ENCODE assay signal across 26 mouse cellular contexts in genomic region chrX:134285791-134286190, GRCm38 (mm10). TPM values are rescaled to one million over a fixed set of nuclear protein-coding genes. Genes with fewer than 3 reads are reported as not detected.
DNase-seq lines count a peak whose midpoint lies in the region; ATAC-seq and TF ChIP-seq lines count a peak whose summit lies in the region.
"Had no signal": no experiment of that assay in that cellular context is flagged by ENCODE, and none has a peak within 500 bp of the region (broad histone marks: within the 10 kb centered on the region; RNA-seq: fewer than 3 reads in every experiment).

No protein-coding gene starts in this region.

- TF ChIP-seq CTCF in forebrain, postnatal 0 days (IDR thresholded peaks at IDR 0.05; ENCODE audit: low read depth), result no peak
- no peak for TF ChIP-seq CTCF in olfactory bulb, adult 2 months (IDR thresholded peaks at IDR 0.05; ENCODE audit: insufficient read depth, low read depth, low read length)

- no peak overlapping the region for H3K4me3 ChIP-seq in forebrain, embryonic 11.5 days (ENCODE audit: low read depth, low read length)
- no peak overlapping the region for H3K4me3 ChIP-seq in forebrain, postnatal 0 days (ENCODE audit: low read depth, low read length)
- H3K4me3 ChIP-seq in midbrain, embryonic 14.5 days (replicated peaks; ENCODE audit: low read depth, low read length), result no peak overlapping the region
- H3K4me3 ChIP-seq in midbrain, embryonic 16.5 days (ENCODE audit: low read depth, low read length), result no peak overlapping the region
- no peak overlapping the region for H3K4me3 ChIP-seq in forebrain, embryonic 16.5 days (replicated peaks; ENCODE audit: low read length)
- H3K4me3 ChIP-seq in olfactory bulb, adult 2 months (ENCODE audit: insufficient read depth, low read depth, low read length), result no peak overlapping the region
- H3K4me3 ChIP-seq: embryonic facial prominence, embryonic 13.5 days; erythroblast, embryonic 14.5 days; gastrocnemius, adult 2 months; heart, embryonic 10.5 days; intestine, embryonic 15.5 days; liver, embryonic 15.5 days had no signal

- H3K4me1 ChIP-seq in forebrain, embryonic 11.5 days (replicated peaks; ENCODE audit: control insufficient read depth, insufficient read depth, low read length), result no peaks in the 10 kb centered on the region
- no peaks in the 10 kb centered on the region for H3K4me1 ChIP-seq in forebrain, postnatal 0 days (ENCODE audit: insufficient read depth)
- no peaks in the 10 kb centered on the region for H3K4me1 ChIP-seq in midbrain, embryonic 14.5 days (ENCODE audit: control insufficient read depth, insufficient read depth, low read length)
- H3K4me1 ChIP-seq in midbrain, embryonic 16.5 days (ENCODE audit: control insufficient read depth, insufficient read depth, low read length), result no peaks in the 10 kb centered on the region
- no peaks in the 10 kb centered on the region for H3K4me1 ChIP-seq in forebrain, embryonic 16.5 days (replicated peaks; ENCODE audit: control insufficient read depth, insufficient read depth, low read length)
- no peaks in the 10 kb centered on the region for H3K4me1 ChIP-seq in olfactory bulb, adult 2 months (ENCODE audit: control insufficient read depth, insufficient read depth, low read length)
- H3K4me1 ChIP-seq: embryonic facial prominence, embryonic 13.5 days; heart, embryonic 10.5 days; intestine, embryonic 15.5 days; liver, embryonic 15.5 days had no signal

- no peaks in the 10 kb centered on the region for H3K36me3 ChIP-seq in forebrain, embryonic 11.5 days (ENCODE audit: control insufficient read depth, insufficient read depth, low read length)
- no peaks in the 10 kb centered on the region for H3K36me3 ChIP-seq in forebrain, postnatal 0 days (ENCODE audit: insufficient read depth)
- H3K36me3 ChIP-seq in midbrain, embryonic 14.5 days (ENCODE audit: control insufficient read depth, insufficient read depth, low read length), result no peaks in the 10 kb centered on the region
- H3K36me3 ChIP-seq in midbrain, embryonic 16.5 days (ENCODE audit: control insufficient read depth, insufficient read depth, low read length), result no peaks in the 10 kb centered on the region
- H3K36me3 ChIP-seq in forebrain, embryonic 16.5 days (ENCODE audit: control insufficient read depth, insufficient read depth), result no peaks in the 10 kb centered on the region
- H3K36me3 ChIP-seq: embryonic facial prominence, embryonic 13.5 days; heart, embryonic 10.5 days; intestine, embryonic 15.5 days; liver, embryonic 15.5 days had no signal

- TF ChIP-seq POLR2A in olfactory bulb, adult 2 months (IDR thresholded peaks at IDR 0.05; ENCODE audit: insufficient read depth, low read depth, low read length), result no peak

- DNase-seq in forebrain, embryonic 11.5 days (ENCODE audit: low spot score), result peak; percentile 53
- DNase-seq in forebrain, postnatal 0 days, result no peak
- DNase-seq in midbrain, embryonic 14.5 days, result peak; percentile 15
- no peak for DNase-seq in right cerebral cortex, postnatal 14 days
- DNase-seq: adrenal gland, postnatal 14 days; cerebellum, adult 9-10 months; gastrocnemius, adult 2 months; heart, postnatal 4 days; kidney, adult 9 months; kidney, postnatal 14 days; left cerebral cortex, postnatal 4 days; liver; lung, postnatal 4 days had no signal

- H3K27ac ChIP-seq in forebrain, embryonic 11.5 days (ENCODE audit: low read depth, low read length), result no peak overlapping the region
- no peak overlapping the region for H3K27ac ChIP-seq in forebrain, postnatal 0 days (ENCODE audit: low read depth, low read length)
- no peak overlapping the region; the same call in 1 of the 2 replicates for H3K27ac ChIP-seq in midbrain, embryonic 14.5 days (replicated peaks; ENCODE audit: low read depth, low read length)
- no peak overlapping the region for H3K27ac ChIP-seq in midbrain, embryonic 16.5 days (ENCODE audit: low read length)
- H3K27ac ChIP-seq in forebrain, embryonic 16.5 days (ENCODE audit: low read length), result no peak overlapping the region
- H3K27ac ChIP-seq in olfactory bulb, adult 2 months (ENCODE audit: insufficient read depth, low read depth, low read length), result peak overlapping the region; percentile 44; the same call in 1 of the 2 replicates
- H3K27ac ChIP-seq: embryonic facial prominence, embryonic 13.5 days; gastrocnemius, adult 2 months; heart, embryonic 10.5 days; intestine, embryonic 15.5 days; liver, embryonic 15.5 days; stomach, postnatal 0 days had no signal

- H3K9me3 ChIP-seq in forebrain, embryonic 11.5 days (ENCODE audit: control insufficient read depth, low read length), result no peaks in the 10 kb centered on the region
- no peaks in the 10 kb centered on the region for H3K9me3 ChIP-seq in forebrain, postnatal 0 days (ENCODE audit: low read length)
- no peaks in the 10 kb centered on the region for H3K9me3 ChIP-seq in midbrain, embryonic 14.5 days (ENCODE audit: control insufficient read depth, low read length)
- H3K9me3 ChIP-seq in midbrain, embryonic 16.5 days (replicated peaks; ENCODE audit: control insufficient read depth, low read length, poor library complexity, severe bottlenecking), result no peaks in the 10 kb centered on the region
- no peaks in the 10 kb centered on the region for H3K9me3 ChIP-seq in forebrain, embryonic 16.5 days (ENCODE audit: control insufficient read depth, low read length)
- H3K9me3 ChIP-seq: embryonic facial prominence, embryonic 13.5 days; heart, embryonic 10.5 days; intestine, embryonic 15.5 days; liver, embryonic 15.5 days had no signal

- no peak overlapping the region for H3K9ac ChIP-seq in forebrain, embryonic 11.5 days (ENCODE audit: low read length)
- H3K9ac ChIP-seq in forebrain, postnatal 0 days, result no peak overlapping the region
- H3K9ac ChIP-seq in midbrain, embryonic 14.5 days (replicated peaks; ENCODE audit: low read length), result no peak overlapping the region
- no peak overlapping the region for H3K9ac ChIP-seq in midbrain, embryonic 16.5 days (ENCODE audit: low read depth, low read length)
- no peak overlapping the region for H3K9ac ChIP-seq in forebrain, embryonic 16.5 days (replicated peaks; ENCODE audit: low read depth, low read length)
- H3K9ac ChIP-seq: embryonic facial prominence, embryonic 13.5 days; intestine, embryonic 15.5 days; liver, embryonic 15.5 days had no signal

- peak; percentile 90 for ATAC-seq in forebrain, embryonic 11.5 days (replicated peaks; ENCODE audit: low FRiP score)
- ATAC-seq in forebrain, postnatal 0 days, result no peak
- no peak for ATAC-seq in midbrain, embryonic 14.5 days (ENCODE audit: low FRiP score, low TSS enrichment)
- no peak for ATAC-seq in midbrain, embryonic 16.5 days
- ATAC-seq in forebrain, embryonic 16.5 days, result peak; percentile 28; the same call in 1 of the 2 replicates
- ATAC-seq: CD4-positive, CD25-positive, alpha-beta regulatory T cell, adult 4 months; intestine, embryonic 15.5 days had no signal

- WGBS in forebrain, embryonic 11.5 days, result 49% methylated on average over 4 of the region's 4 CpGs
- WGBS in forebrain, postnatal 0 days, result 37% methylated on average over 4 of the region's 4 CpGs
- WGBS in midbrain, embryonic 14.5 days, result 41% methylated on average over 4 of the region's 4 CpGs
- WGBS in midbrain, embryonic 16.5 days, result 33% methylated on average over 4 of the region's 4 CpGs
- 23% methylated on average over 4 of the region's 4 CpGs for WGBS in forebrain, embryonic 16.5 days
- WGBS in olfactory bulb, adult 2 months, result 34% methylated on average over 4 of the region's 4 CpGs

- no peak overlapping the region for H3K4me2 ChIP-seq in forebrain, embryonic 11.5 days (ENCODE audit: low read depth, low read length, severe bottlenecking)
- H3K4me2 ChIP-seq in forebrain, postnatal 0 days (ENCODE audit: low read depth), result no peak overlapping the region
- no peak overlapping the region for H3K4me2 ChIP-seq in midbrain, embryonic 14.5 days (ENCODE audit: low read length)
- H3K4me2 ChIP-seq in midbrain, embryonic 16.5 days (ENCODE audit: low read length), result no peak overlapping the region
- no peak overlapping the region for H3K4me2 ChIP-seq in forebrain, embryonic 16.5 days (ENCODE audit: low read length)
- H3K4me2 ChIP-seq: embryonic facial prominence, embryonic 13.5 days; intestine, embryonic 15.5 days; liver, embryonic 15.5 days had no signal

- H3K27me3 ChIP-seq in forebrain, embryonic 11.5 days (ENCODE audit: control insufficient read depth, insufficient read depth, low read length), result no peaks in the 10 kb centered on the region; the same call in 1 of the 2 replicates
- no peaks in the 10 kb centered on the region for H3K27me3 ChIP-seq in forebrain, postnatal 0 days (ENCODE audit: insufficient read depth, low read length)
- no peaks in the 10 kb centered on the region for H3K27me3 ChIP-seq in midbrain, embryonic 14.5 days (ENCODE audit: control insufficient read depth, insufficient read depth, low read length)
- H3K27me3 ChIP-seq in midbrain, embryonic 16.5 days (ENCODE audit: control insufficient read depth, insufficient read depth, low read depth, low read length), result no peaks in the 10 kb centered on the region
- H3K27me3 ChIP-seq in forebrain, embryonic 16.5 days (replicated peaks; ENCODE audit: control insufficient read depth, insufficient read depth, low read length), result no peaks in the 10 kb centered on the region
- H3K27me3 ChIP-seq: intestine, embryonic 15.5 days; liver, embryonic 15.5 days had no signal

RNA-seq across cellular contexts. Expression of gene Trmt2b, which starts 9.0 kb away (rescaled TPM):
- polyA plus RNA-seq in forebrain, embryonic 11.5 days (2014; fragmentation: Nextera tagmentation; extraction: Ambion mirVana), result 10.2 and 10.8 TPM in 2 replicates
- 5.5 and 5.6 TPM in 2 replicates for total RNA-seq in forebrain, postnatal 0 days (2014; rRNA removed)
- 3.1 and 3.3 TPM in 2 replicates for polyA plus RNA-seq in forebrain, postnatal 0 days (2015; fragmentation: Nextera tagmentation; extraction: Ambion mirVana)
- 3.2 and 5.9 TPM in 2 replicates for polyA plus RNA-seq in midbrain, embryonic 14.5 days (2014; fragmentation: Nextera tagmentation; extraction: Ambion mirVana)
- polyA plus RNA-seq in midbrain, embryonic 16.5 days (2015; fragmentation: Nextera tagmentation; extraction: Ambion mirVana), result 4.7 TPM in 2 replicates
- 5.2 and 6.2 TPM in 2 replicates for polyA plus RNA-seq in forebrain, embryonic 16.5 days (2015; fragmentation: Nextera tagmentation; extraction: Ambion mirVana)
- polyA plus RNA-seq in olfactory bulb, adult 2 months (2012; ENCODE audit: insufficient read depth, insufficient read length, low replicate concordance, missing spikeins), result not detected in 2 replicates

RNA-seq across cellular contexts. Expression of gene Tmem35a, which starts 9.2 kb away (rescaled TPM):
- 19.9 and 20.5 TPM in 2 replicates for polyA plus RNA-seq in forebrain, embryonic 11.5 days (2014; fragmentation: Nextera tagmentation; extraction: Ambion mirVana)
- 201 and 218 TPM in 2 replicates for total RNA-seq in forebrain, postnatal 0 days (2014; rRNA removed)
- polyA plus RNA-seq in forebrain, postnatal 0 days (2015; fragmentation: Nextera tagmentation; extraction: Ambion mirVana), result 111 and 133 TPM in 2 replicates
- 91.3 and 91.7 TPM in 2 replicates for polyA plus RNA-seq in midbrain, embryonic 14.5 days (2014; fragmentation: Nextera tagmentation; extraction: Ambion mirVana)
- 126 TPM in 2 replicates for polyA plus RNA-seq in midbrain, embryonic 16.5 days (2015; fragmentation: Nextera tagmentation; extraction: Ambion mirVana)
- polyA plus RNA-seq in forebrain, embryonic 16.5 days (2015; fragmentation: Nextera tagmentation; extraction: Ambion mirVana), result 127 and 134 TPM in 2 replicates
- not detected in 2 replicates for polyA plus RNA-seq in olfactory bulb, adult 2 months (2012; ENCODE audit: insufficient read depth, insufficient read length, low replicate concordance, missing spikeins)
- total RNA-seq: common myeloid progenitor, adult 5-6 weeks; granulocyte monocyte progenitor cell, adult 5-6 weeks; neutrophil, adult 5-6 weeks had no signal
- polyA plus RNA-seq: erythroblast, embryonic 14.5 days had no signal

RNA-seq across cellular contexts. Expression of gene Cenpi, which starts 22.1 kb away (rescaled TPM):
- 33.7 and 34.2 TPM in 2 replicates for polyA plus RNA-seq in forebrain, embryonic 11.5 days (2014; fragmentation: Nextera tagmentation; extraction: Ambion mirVana)
- total RNA-seq in forebrain, postnatal 0 days (2014; rRNA removed), result 2.8 TPM in 2 replicates
- 3.2 and 3.5 TPM in 2 replicates for polyA plus RNA-seq in forebrain, postnatal 0 days (2015; fragmentation: Nextera tagmentation; extraction: Ambion mirVana)
- polyA plus RNA-seq in midbrain, embryonic 14.5 days (2014; fragmentation: Nextera tagmentation; extraction: Ambion mirVana), result 5.7 and 8.6 TPM in 2 replicates
- polyA plus RNA-seq in midbrain, embryonic 16.5 days (2015; fragmentation: Nextera tagmentation; extraction: Ambion mirVana), result 3.9 and 6.1 TPM in 2 replicates
- 10.6 and 14.0 TPM in 2 replicates for polyA plus RNA-seq in forebrain, embryonic 16.5 days (2015; fragmentation: Nextera tagmentation; extraction: Ambion mirVana)
- not detected in 2 replicates for polyA plus RNA-seq in olfactory bulb, adult 2 months (2012; ENCODE audit: insufficient read depth, insufficient read length, low replicate concordance, missing spikeins)

Comparison
In these comparisons a context has a peak if more than half of its experiments do, and no peak if none do; other contexts are left out.
1. ATAC-seq: peak in forebrain, embryonic 11.5 days (single experiment) and forebrain, embryonic 16.5 days (single experiment); none in forebrain, postnatal 0 days (single experiment), midbrain, embryonic 14.5 days (single experiment) and midbrain, embryonic 16.5 days (single experiment).
2. DNase-seq: peak in forebrain, embryonic 11.5 days (single experiment) and midbrain, embryonic 14.5 days (single experiment); none in forebrain, postnatal 0 days (single experiment) and right cerebral cortex, postnatal 14 days (single experiment).